Mouse (Mus musculus): ENCODE data around the gene Hexim2.

DNA sequence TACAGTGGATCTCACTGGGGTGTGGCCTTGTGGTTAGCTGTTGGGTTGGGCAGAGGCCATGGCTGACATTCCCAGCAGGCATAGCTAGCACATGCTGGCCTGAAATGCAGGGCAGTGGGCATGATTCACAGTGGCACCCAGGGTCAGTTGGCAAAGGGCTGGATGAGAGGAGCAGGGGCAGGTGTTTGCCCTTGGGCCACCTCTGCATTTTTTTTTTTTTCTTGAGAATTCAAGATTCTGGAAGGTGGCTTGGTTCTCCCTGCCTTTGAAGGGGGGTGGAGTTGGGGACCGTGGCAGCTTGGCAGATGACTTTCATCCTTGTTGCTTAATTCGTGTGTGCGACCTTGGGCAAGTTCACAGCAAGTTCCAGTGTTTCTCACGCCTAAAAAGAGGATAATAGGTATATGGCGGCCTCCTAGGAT, 42.2 kb downstream of the Hexim2 start:
- TF ChIP-seq POLR2A (IDR thresholded peaks at IDR 0.05; ENCODE audit: borderline replicate concordance, extremely low read depth, insufficient read depth, insufficient read length, poor library complexity, severe bottlenecking) (no peak), CTCF (IDR thresholded peaks at IDR 0.05; ENCODE audit: borderline replicate concordance, extremely low read depth, insufficient read depth, insufficient read length) (no peak)

Measured in brain, embryonic 14.5 days (tissue).